Mouse (Mus musculus) colon, adult 2 months (tissue): Measurements from ENCODE around the gene Ints14. TPM values are rescaled to one million over a fixed set of nuclear protein-coding genes. Genes with fewer than 3 reads are reported as not detected.

Experiments
- polyA plus RNA-seq: library from polyadenylated mRNA; depleted of rRNA; stranded (reverse); fragments of >200 nt; gene quantifications from 2 replicates; pipeline ENCODE4 v1.2.3, GENCODE M21; 2012; rRNA removed

The Ints14 gene
- 9.6 and 9.7 TPM in 2 replicates for polyA plus RNA-seq

GRCm38 (mm10) chr9:64960117-64960977, at the start of gene Ints14:
Ints14 (plus strand) TSS chr9:64960905.

DNA sequence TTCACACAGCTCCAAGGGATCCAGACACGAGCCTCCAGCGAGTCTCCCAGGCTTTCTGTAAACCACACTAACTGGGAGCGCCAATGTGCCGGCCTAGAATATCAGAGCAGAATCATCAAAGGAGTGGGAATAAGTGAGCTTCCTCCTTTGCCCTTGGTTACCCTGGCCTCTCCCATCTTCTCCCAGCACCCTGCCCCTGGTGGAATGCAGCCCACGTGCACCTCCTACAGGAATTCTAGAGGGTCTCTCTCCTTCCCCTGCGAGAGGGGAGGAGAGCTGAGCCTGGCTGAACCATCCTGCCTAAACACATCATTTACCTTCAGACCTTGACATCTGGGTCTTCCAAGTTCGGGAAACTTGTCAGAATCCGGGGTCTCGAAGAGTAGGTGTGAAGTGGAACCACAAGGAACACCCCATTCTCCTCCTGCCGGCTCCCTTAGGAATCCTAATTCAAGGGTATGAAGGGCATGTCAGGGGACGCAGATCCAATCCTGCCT, 9.5 kb upstream of the Ints14 start, which contains the start of gene Slc24a1:
Gene Slc24a1 (minus strand): TSS at position 447 of the 497 bp plus-strand sequence.

GRCm38 (mm10) chr9:65020991-65021886, 60.5 kb downstream of the Ints14 start, which contains the start of gene Hacd3:
Hacd3 (minus strand) TSS chr9:65021693.

GRCm38 (mm10) chr9:65032269-65033108, 71.8 kb downstream of the Ints14 start, which contains the start of gene Dpp8:
Dpp8 (plus strand) TSS chr9:65032414.

Other genes with a start within 250 kb of the Ints14 start
- gene Rab11a, start 223.1 kb upstream of the Ints14 start, polyA plus RNA-seq: 81.3 and 83.9 TPM in 2 replicates
- 3.1 and 3.6 TPM in 2 replicates for gene Dennd4a, start 149.6 kb upstream of the Ints14 start, polyA plus RNA-seq
- gene Slc24a1, start 9.3 kb upstream of the Ints14 start, polyA plus RNA-seq: not detected in 2 replicates
- 28.7 and 30.7 TPM in 2 replicates for gene Hacd3, start 60.8 kb downstream of the Ints14 start, polyA plus RNA-seq
- gene Dpp8, start 71.5 kb downstream of the Ints14 start, polyA plus RNA-seq: 43.3 and 45.3 TPM in 2 replicates
- gene Igdcc4, start 140.6 kb downstream of the Ints14 start, polyA plus RNA-seq: 23.3 and 25.4 TPM in 2 replicates
- gene Igdcc3, start 180.3 kb downstream of the Ints14 start, polyA plus RNA-seq: 0.14 and 0.19 TPM in 2 replicates
- 13.5 and 16.8 TPM in 2 replicates for gene Parp16, start 234.4 kb downstream of the Ints14 start, polyA plus RNA-seq